Mouse (Mus musculus) embryo, embryonic 11 days (tissue): ENCODE measurements around the gene D6Ertd527e.
"Not testable (repeated sequence)": the region's sequence is repeated elsewhere in the genome, so short reads cannot be mapped to it uniquely, and the experiment has no call there.

Experiments used
- DNase-seq: peaks from one replicate; pipeline ENCODE4 v3.0.0-alpha.2; 2015

D6Ertd527e gene

GRCm38 (mm10) chr6:87104123-87104796 is at the start of gene D6Ertd527e:
Gene D6Ertd527e, plus strand, starts transcription at chr6:87104746.
- no peak for DNase-seq

- no peak for DNase-seq
Measured at GRCm38 (mm10) chr6:87059754-87060153, 44.8 kb upstream of the D6Ertd527e start.

GRCm38 (mm10) chr6:87063586-87063985 is 41.0 kb upstream of the D6Ertd527e start:
- DNase-seq, result no peak

GRCm38 (mm10) chr6:87068209-87068608 is 36.3 kb upstream of the D6Ertd527e start:
- DNase-seq, result no peak

- no peak for DNase-seq
Measured at GRCm38 (mm10) chr6:87069195-87069900, 35.2 kb upstream of the D6Ertd527e start.

- no peak for DNase-seq
Measured at GRCm38 (mm10) chr6:87070641-87071040, 33.9 kb upstream of the D6Ertd527e start.

DNA sequence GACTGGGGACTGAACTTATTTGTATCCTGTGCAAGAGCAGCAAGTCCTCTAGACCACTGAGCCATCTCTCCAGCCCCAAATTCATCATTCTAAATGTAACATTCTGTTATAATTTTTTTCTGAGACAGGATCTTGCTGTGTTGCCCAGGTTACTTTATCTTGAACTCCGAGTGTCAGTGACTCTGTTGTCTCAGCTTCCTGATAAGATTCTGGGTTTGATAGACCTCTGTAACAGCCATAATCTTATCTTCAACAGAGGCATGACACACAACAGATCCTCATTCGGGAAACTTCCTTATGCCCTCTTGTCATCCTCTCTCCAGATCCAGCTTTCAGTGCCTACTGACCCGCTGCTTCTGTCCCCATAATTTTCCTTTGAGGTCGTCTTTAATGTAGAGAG is 31.8 kb upstream of the D6Ertd527e start:
- DNase-seq, result no peak

GRCm38 (mm10) chr6:87075092-87075685 is 29.4 kb upstream of the D6Ertd527e start:
- DNase-seq, result no peak

DNA sequence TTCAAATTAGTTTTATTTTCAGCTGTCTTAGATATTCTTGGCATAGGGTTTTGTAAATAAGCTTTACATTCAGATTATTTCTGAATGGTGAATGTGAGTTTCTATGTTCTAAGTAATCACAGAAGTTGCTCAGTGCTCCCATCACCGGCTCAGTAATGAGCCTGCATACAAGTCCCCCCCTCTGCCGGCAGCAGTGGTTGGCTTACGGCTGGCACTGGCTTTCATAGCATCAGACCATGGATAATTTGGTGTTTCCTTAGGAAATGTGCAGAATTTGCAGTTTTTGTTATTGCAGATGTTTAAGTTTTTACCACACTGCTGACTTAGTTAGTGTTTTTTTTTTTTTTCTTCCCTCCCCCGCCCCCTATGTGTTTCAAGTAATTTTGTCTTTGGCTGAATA is 25.1 kb upstream of the D6Ertd527e start:
- DNase-seq, result no peak

DNA sequence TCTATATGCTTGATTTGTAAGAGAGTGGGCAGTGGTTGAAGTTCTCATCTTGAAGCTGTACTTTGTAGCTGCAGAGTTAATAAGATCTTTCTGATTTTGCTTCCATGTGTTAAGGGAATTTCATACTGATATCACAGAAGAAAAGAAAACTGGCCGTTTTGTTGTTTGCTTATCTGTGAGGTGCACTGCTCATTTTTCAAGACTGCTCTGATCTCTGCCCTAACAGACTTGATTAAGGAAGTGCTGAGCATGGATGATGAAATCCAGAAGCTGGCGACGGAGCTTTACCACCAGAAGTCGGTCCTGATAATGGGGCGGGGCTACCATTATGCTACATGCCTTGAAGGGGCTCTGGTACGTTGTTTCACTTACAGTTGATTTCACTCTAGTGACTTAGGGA is 19.5 kb upstream of the D6Ertd527e start:
- no peak for DNase-seq

- no peak for DNase-seq
Measured at GRCm38 (mm10) chr6:87088356-87088755, 16.2 kb upstream of the D6Ertd527e start.

GRCm38 (mm10) chr6:87090877-87091276 is 13.7 kb upstream of the D6Ertd527e start:
- no peak for DNase-seq

GRCm38 (mm10) chr6:87092476-87092875 is 12.1 kb upstream of the D6Ertd527e start:
- no peak for DNase-seq

GRCm38 (mm10) chr6:87093631-87094030 is 10.9 kb upstream of the D6Ertd527e start:
- not testable (repeated sequence) for DNase-seq

DNA sequence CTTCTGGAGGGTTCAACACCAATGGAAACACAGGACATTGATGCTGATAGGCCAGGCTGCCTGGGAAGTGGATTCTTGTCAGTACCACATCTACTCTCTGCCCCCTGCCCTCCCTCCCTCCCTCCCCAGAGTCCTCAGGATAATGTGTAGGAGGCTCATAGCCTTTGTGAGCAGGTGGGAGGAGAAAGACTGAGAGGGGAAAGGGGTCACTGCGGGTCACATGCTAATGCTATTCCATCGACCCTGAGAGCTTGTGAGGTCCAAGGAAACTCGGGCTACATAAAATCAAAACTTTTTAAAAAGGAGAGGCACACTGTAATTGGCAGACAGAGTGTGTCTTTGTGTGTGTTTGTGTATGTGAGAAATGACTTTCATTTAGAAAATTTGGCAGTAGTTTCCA is 5.3 kb upstream of the D6Ertd527e start:
- no peak for DNase-seq

GRCm38 (mm10) chr6:87099671-87100296 is 4.8 kb upstream of the D6Ertd527e start:
- DNase-seq, result peak; percentile 44

- no peak for DNase-seq
Measured at GRCm38 (mm10) chr6:87100297-87101020, 4.1 kb upstream of the D6Ertd527e start.

DNA sequence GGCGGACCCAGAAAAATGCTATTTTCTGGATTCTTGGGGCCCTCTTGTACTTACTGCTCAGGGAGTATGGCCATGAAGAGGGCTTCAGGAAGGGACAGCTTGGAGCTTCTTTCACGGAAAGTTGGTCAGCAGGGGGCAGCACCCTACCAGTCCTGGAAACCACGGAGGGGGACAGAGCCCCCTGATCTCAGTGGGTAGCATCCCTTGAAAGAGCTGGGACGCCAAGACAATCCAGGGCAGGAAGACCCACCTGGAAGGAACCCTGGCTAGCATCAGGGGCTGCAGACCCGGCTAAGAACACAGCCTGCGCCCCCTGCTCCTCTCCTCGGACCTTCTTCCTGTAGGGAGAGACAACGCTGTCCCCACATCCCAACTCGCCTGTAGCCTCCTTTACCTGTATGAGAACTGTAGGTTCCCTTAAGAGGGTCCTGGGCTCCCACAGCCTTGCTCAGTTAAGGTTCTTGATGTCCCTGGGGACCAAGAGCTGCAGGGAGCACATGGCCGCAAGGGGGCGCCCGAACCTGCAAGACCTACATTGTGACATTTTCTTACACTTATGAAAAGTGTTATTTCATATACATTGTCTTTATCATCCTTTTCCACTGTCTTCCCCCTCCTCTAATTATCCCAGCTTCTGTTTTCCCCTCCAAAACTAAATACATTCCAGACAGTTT is 3.1 kb upstream of the D6Ertd527e start:
- DNase-seq, result peak; percentile 91

GRCm38 (mm10) chr6:87101955-87102353 is 2.6 kb upstream of the D6Ertd527e start:
- no peak for DNase-seq

DNA sequence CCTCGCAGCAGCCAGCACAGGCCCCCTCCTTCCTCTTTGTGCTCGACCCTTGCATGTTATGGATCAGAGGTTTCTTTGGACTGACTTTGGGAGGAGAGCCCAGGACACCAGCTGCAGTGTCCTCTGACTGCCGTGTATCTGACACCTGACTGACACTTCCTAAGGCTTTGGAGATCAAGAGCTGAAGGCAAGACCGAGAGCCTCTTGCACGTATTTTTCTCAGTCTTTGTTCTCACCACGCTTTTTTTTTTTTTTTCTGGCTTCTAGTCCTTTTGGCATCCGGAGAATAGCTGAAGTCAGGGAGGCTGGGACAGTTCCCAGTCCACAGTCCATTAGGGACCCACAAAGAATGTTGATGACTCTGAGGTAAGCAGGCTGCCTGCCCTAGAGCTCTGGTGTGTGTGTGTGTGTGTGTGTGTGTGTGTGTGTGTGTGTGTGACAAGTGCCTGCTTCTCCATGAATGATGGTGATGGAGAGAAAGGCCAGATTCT is 2.1 kb upstream of the D6Ertd527e start:
- no peak for DNase-seq

GRCm38 (mm10) chr6:87103314-87103713 is 1.2 kb upstream of the D6Ertd527e start:
- DNase-seq, result no peak

DNA sequence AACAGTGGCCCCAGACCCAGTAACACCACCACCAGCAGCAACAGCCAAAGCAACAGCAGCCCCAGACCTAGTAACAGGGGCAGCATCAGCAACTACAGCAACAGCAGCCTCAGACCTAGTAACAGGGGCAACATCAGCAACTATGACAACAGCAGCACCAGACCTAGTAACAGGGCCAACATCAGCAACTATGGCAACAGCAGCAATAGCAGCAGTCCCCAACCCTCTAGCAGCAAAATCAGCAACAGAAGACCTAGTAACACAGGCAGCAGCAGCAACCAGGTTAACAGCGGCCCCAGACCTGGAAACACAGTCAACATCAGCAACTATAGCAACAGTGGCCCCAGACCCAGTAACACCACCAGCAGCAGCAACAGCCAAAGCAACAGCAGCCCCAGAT is 6.9 kb downstream of the D6Ertd527e start:
- no peak for DNase-seq
